Mouse (Mus musculus): Measurements from ENCODE around the gene Unc45a. TPM values are rescaled to one million over a fixed set of nuclear protein-coding genes. Genes with fewer than 3 reads are reported as not detected.

Unc45a gene
- polyA plus RNA-seq, 1 experiment from 2014 or later: 61.2 TPM

GRCm38 (mm10) chr7:80294062-80294763 is 46.6 kb downstream of the Unc45a start, which contains the start of gene Prc1:
Gene Prc1, plus strand, starts transcription at chr7:80294450.
- H3K27me3 ChIP-seq: no peaks in the 10 kb centered on the region
- H3K27ac ChIP-seq (replicated peaks): peak within 1 kb of the TSS; percentile 17
- H3K9ac ChIP-seq: peak within 1 kb of the TSS; percentile 36
- no peaks in the 10 kb centered on the region for H3K9me3 ChIP-seq
- peak within 1 kb of the TSS; percentile 87 for H3K4me2 ChIP-seq
- ATAC-seq (ENCODE audit: low FRiP score, low read depth): peak; percentile 99
- peaks cover 19% of the 10 kb centered on the region for H3K36me3 ChIP-seq
- WGBS: under 1% methylated on average over 52 of the region's 52 CpGs
- H3K4me1 ChIP-seq (replicated peaks): peaks cover 4% of the 10 kb centered on the region; the same call in 1 of the 2 replicates
- H3K4me3 ChIP-seq: peak within 1 kb of the TSS; percentile 57

- Histone ChIP-seq H3K9me3 (no peaks in the 10 kb centered on the region), H3K9ac (no peak overlapping the region), H3K4me2 (no peak overlapping the region), H3K27ac (replicated peaks) (no peak overlapping the region), H3K4me3 (no peak overlapping the region), H3K36me3 (peaks cover 81% of the 10 kb centered on the region), H3K4me1 (replicated peaks) (no peaks in the 10 kb centered on the region), H3K27me3 (no peaks in the 10 kb centered on the region)
- no peak for ATAC-seq (ENCODE audit: low FRiP score, low read depth)
- WGBS: 87% methylated on average over 10 of the region's 10 CpGs
Observed at GRCm38 (mm10) chr7:80287736-80288135, 53.1 kb downstream of the Unc45a start.

- no peak overlapping the region for H3K27ac ChIP-seq (replicated peaks)
- H3K4me3 ChIP-seq: no peak overlapping the region
- no peaks in the 10 kb centered on the region for H3K4me1 ChIP-seq (replicated peaks)
- H3K9ac ChIP-seq: no peak overlapping the region
- H3K4me2 ChIP-seq: no peak overlapping the region
- H3K36me3 ChIP-seq: peaks cover 76% of the 10 kb centered on the region
- H3K9me3 ChIP-seq: no peaks in the 10 kb centered on the region
- H3K27me3 ChIP-seq: no peaks in the 10 kb centered on the region
- no peak for ATAC-seq (ENCODE audit: low FRiP score, low read depth)
- WGBS: 95% methylated on average over 6 of the region's 6 CpGs
Observed at GRCm38 (mm10) chr7:80285725-80286124, 55.1 kb downstream of the Unc45a start.

GRCm38 (mm10) chr7:80284391-80284790 is 56.4 kb downstream of the Unc45a start:
- H3K9me3 ChIP-seq: no peaks in the 10 kb centered on the region
- no peaks in the 10 kb centered on the region for H3K4me1 ChIP-seq (replicated peaks)
- 96% methylated on average over 5 of the region's 5 CpGs for WGBS
- H3K4me3 ChIP-seq: no peak overlapping the region
- no peak overlapping the region for H3K27ac ChIP-seq (replicated peaks)
- H3K9ac ChIP-seq: no peak overlapping the region
- peaks cover 75% of the 10 kb centered on the region for H3K36me3 ChIP-seq
- H3K4me2 ChIP-seq: no peak overlapping the region
- ATAC-seq (ENCODE audit: low FRiP score, low read depth): no peak
- H3K27me3 ChIP-seq: no peaks in the 10 kb centered on the region

DNA sequence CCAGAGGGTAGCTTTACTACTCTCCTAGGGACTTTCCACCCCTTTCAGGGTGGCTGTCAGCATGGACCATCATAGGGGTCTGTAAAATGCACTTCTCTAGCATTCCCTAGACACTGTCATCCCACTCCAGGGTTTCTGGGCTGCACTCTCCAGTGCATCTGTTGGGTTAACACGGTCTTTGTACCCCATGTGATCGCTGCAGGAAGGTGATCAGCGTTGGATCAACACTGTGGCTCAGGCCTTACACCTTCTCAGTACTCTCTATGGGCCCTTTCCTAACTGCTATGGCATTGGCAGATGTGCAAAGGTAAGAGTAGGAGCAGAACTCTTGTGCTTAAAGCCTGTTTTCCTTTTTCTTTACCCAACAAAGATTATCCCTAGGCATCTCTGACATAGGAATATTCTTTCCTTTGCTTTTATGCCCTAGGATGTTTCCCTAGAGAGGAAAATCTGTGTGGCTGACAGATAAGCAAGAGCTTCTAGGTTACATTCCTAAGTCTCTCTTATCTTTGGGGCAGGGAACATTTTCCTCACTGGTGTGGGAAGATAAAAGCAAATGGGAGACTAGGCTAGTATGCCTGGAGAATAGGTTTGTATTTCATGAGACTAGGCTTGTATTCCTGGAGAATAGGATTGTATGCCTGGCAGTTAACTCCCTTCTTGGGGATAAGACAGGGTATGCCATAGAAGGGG is 57.4 kb downstream of the Unc45a start:
- Histone ChIP-seq H3K27ac (replicated peaks) (no peak overlapping the region), H3K27me3 (no peaks in the 10 kb centered on the region), H3K4me2 (no peak overlapping the region), H3K9ac (no peak overlapping the region), H3K4me3 (no peak overlapping the region), H3K4me1 (replicated peaks) (no peaks in the 10 kb centered on the region), H3K36me3 (peaks cover 77% of the 10 kb centered on the region), H3K9me3 (no peaks in the 10 kb centered on the region)
- WGBS: 94% methylated on average over 3 of the region's 3 CpGs
- ATAC-seq (ENCODE audit: low FRiP score, low read depth): no peak

DNA sequence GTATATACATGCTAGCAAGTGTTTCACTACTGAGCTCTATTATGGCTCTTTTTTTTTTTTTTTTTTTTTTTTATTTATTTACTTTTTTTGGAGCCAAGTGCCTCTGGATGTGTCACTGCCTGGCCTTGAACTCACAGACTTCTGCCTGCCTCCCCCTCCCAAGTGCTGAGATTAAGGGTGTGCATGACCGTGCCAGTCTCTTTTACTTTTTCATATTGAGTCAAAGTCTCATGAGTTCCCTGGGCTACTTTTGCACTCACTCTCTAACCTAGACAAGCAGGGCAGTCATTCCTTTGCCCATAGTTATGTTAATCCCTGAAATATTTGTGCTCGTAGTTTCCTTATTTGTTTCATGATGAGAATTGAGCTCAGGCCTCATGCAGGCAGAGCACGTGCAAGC is 59.2 kb downstream of the Unc45a start:
- Histone ChIP-seq H3K4me2 (no peak overlapping the region), H3K9me3 (no peaks in the 10 kb centered on the region), H3K4me3 (no peak overlapping the region), H3K36me3 (peaks cover 76% of the 10 kb centered on the region), H3K27me3 (no peaks in the 10 kb centered on the region), H3K4me1 (replicated peaks) (no peaks in the 10 kb centered on the region), H3K9ac (no peak overlapping the region), H3K27ac (replicated peaks) (no peak overlapping the region)
- ATAC-seq (ENCODE audit: low FRiP score, low read depth): no peak
- WGBS: 87% methylated on average over 3 of the region's 3 CpGs

- peaks cover 76% of the 10 kb centered on the region for H3K36me3 ChIP-seq
- H3K4me3 ChIP-seq: no peak overlapping the region
- no peak for ATAC-seq (ENCODE audit: low FRiP score, low read depth)
- 90% methylated on average over 2 of the region's 2 CpGs for WGBS
- H3K27ac ChIP-seq (replicated peaks): no peak overlapping the region
- H3K9me3 ChIP-seq: no peaks in the 10 kb centered on the region
- H3K4me1 ChIP-seq (replicated peaks): no peaks in the 10 kb centered on the region
- no peak overlapping the region for H3K9ac ChIP-seq
- H3K4me2 ChIP-seq: no peak overlapping the region
- no peaks in the 10 kb centered on the region for H3K27me3 ChIP-seq
Observed at GRCm38 (mm10) chr7:80280998-80281397, 59.8 kb downstream of the Unc45a start.

DNA sequence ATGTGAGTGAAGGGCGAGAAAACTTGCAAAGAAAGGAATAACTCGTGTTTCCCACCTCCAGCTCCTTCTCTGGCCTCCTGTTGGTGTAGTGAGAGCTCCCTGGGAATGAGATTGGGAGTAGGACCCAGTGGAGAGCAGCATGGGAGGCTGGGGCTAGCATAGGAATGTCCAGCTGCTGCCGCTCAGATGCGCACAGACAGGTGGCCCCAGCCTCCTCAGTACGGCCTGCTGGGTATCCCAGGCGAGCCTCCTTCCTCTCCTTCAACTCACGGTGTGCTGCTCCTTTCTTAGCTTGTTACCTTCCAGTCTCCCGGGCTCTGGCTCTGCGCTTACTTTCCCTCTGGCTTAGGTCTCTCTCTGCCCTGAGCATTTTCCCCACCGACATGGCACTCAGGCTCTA is 60.8 kb downstream of the Unc45a start:
- H3K27ac ChIP-seq (replicated peaks): no peak overlapping the region
- no peak overlapping the region for H3K4me3 ChIP-seq
- no peaks in the 10 kb centered on the region for H3K27me3 ChIP-seq
- H3K9ac ChIP-seq: no peak overlapping the region
- H3K4me2 ChIP-seq: no peak overlapping the region
- 89% methylated on average over 10 of the region's 10 CpGs for WGBS
- H3K4me1 ChIP-seq (replicated peaks): no peaks in the 10 kb centered on the region
- no peak for ATAC-seq (ENCODE audit: low FRiP score, low read depth)
- no peaks in the 10 kb centered on the region for H3K9me3 ChIP-seq
- peaks cover 75% of the 10 kb centered on the region for H3K36me3 ChIP-seq

- ATAC-seq (ENCODE audit: low FRiP score, low read depth): no peak
- Histone ChIP-seq H3K4me3 (no peak overlapping the region), H3K27me3 (no peaks in the 10 kb centered on the region), H3K4me2 (no peak overlapping the region), H3K9ac (no peak overlapping the region), H3K27ac (replicated peaks) (no peak overlapping the region), H3K9me3 (no peaks in the 10 kb centered on the region; the same call in 1 of the 2 replicates), H3K4me1 (replicated peaks) (peaks cover under 1% of the 10 kb centered on the region; the same call in 1 of the 2 replicates), H3K36me3 (peaks cover 79% of the 10 kb centered on the region)
- WGBS: 100% methylated on average over 4 of the region's 4 CpGs
Observed at GRCm38 (mm10) chr7:80276374-80276773, 64.4 kb downstream of the Unc45a start.

Other genes with a start within 250 kb of the Unc45a start
- 215 and 225 TPM in 2 replicates for gene Idh2, start 225.6 kb downstream of the Unc45a start, polyA plus RNA-seq (2015; fragmentation: Nextera tagmentation; extraction: Ambion mirVana)
- 22.7 and 25.7 TPM in 2 replicates for gene Sema4b, start 154.2 kb downstream of the Unc45a start, polyA plus RNA-seq (2015; fragmentation: Nextera tagmentation; extraction: Ambion mirVana)
- gene Cib1, start 108.2 kb downstream of the Unc45a start, polyA plus RNA-seq (2015; fragmentation: Nextera tagmentation; extraction: Ambion mirVana): 36.4 and 38.3 TPM in 2 replicates
- 4.5 and 4.6 TPM in 2 replicates for gene Gdpgp1, start 108.1 kb downstream of the Unc45a start, polyA plus RNA-seq (2015; fragmentation: Nextera tagmentation; extraction: Ambion mirVana)
- 1.9 and 2.5 TPM in 2 replicates for gene Ttll13, start 94.6 kb downstream of the Unc45a start, polyA plus RNA-seq (2015; fragmentation: Nextera tagmentation; extraction: Ambion mirVana)
- 65.2 and 73.8 TPM in 2 replicates for gene Ngrn, start 79.8 kb downstream of the Unc45a start, polyA plus RNA-seq (2015; fragmentation: Nextera tagmentation; extraction: Ambion mirVana)
- 23.9 and 32.1 TPM in 2 replicates for gene Vps33b, start 71.4 kb downstream of the Unc45a start, polyA plus RNA-seq (2015; fragmentation: Nextera tagmentation; extraction: Ambion mirVana)
- gene Prc1, start 46.6 kb downstream of the Unc45a start, polyA plus RNA-seq (2015; fragmentation: Nextera tagmentation; extraction: Ambion mirVana): 42.0 and 51.8 TPM in 2 replicates
- gene Rccd1, start 16.6 kb downstream of the Unc45a start, polyA plus RNA-seq (2015; fragmentation: Nextera tagmentation; extraction: Ambion mirVana): 13.8 and 14.4 TPM in 2 replicates
- 21.9 and 22.7 TPM in 2 replicates for gene Hddc3, start 2.1 kb upstream of the Unc45a start, polyA plus RNA-seq (2015; fragmentation: Nextera tagmentation; extraction: Ambion mirVana)
- gene Man2a2, start 30.4 kb upstream of the Unc45a start, polyA plus RNA-seq (2015; fragmentation: Nextera tagmentation; extraction: Ambion mirVana): 26.5 and 27.2 TPM in 2 replicates
- 3.7 and 5.0 TPM in 2 replicates for gene Fes, start 46.9 kb upstream of the Unc45a start, polyA plus RNA-seq (2015; fragmentation: Nextera tagmentation; extraction: Ambion mirVana)
- gene Furin, start 64.4 kb upstream of the Unc45a start, polyA plus RNA-seq (2015; fragmentation: Nextera tagmentation; extraction: Ambion mirVana): 5.9 and 6.4 TPM in 2 replicates
- gene Blm, start 194.1 kb upstream of the Unc45a start, polyA plus RNA-seq (2015; fragmentation: Nextera tagmentation; extraction: Ambion mirVana): 8.9 and 9.0 TPM in 2 replicates